Mouse (Mus musculus) hindbrain, embryonic 10.5 days (tissue): ENCODE measurements at regions not wholly inside any gene's neighbourhood (a gene's known extent, or its start where the extent isn't known, plus 50 kb on each side); places are given as distances from the start of the nearest gene placed in this dataset.
"Not testable (repeated sequence)": the region's sequence is repeated elsewhere in the genome, so short reads cannot be mapped to it uniquely, and the experiment has no call there.

ENCODE experiments used
- DNase-seq: peaks from one replicate; pipeline ENCODE4 v3.0.0-alpha.2; 2017; ENCODE audit warnings: low spot score
- H3K27ac ChIP-seq: fragments of 300-500 bp; sonication (generic); 2 replicates; pipeline ENCODE4 v1.5.1; 2016; ENCODE audit warnings: mild to moderate bottlenecking, moderate library complexity
- H3K27me3 ChIP-seq: fragments of 300-500 bp; sonication (generic); 2 replicates; pipeline ENCODE4 v1.6.1; 2016; ENCODE audit warnings: mild to moderate bottlenecking; ENCODE audit not compliant: poor library complexity, insufficient read depth, severe bottlenecking
- H3K36me3 ChIP-seq: fragments of 300-500 bp; sonication (generic); 2 replicates; pipeline ENCODE4 v1.6.1; 2016; ENCODE audit warnings: mild to moderate bottlenecking, moderate library complexity
- H3K4me1 ChIP-seq: fragments of 300-500 bp; sonication (generic); replicated peaks from 2 replicates; pipeline ENCODE4 v1.6.1; 2016; ENCODE audit warnings: mild to moderate bottlenecking
- H3K4me3 ChIP-seq: fragments of 300-500 bp; sonication (generic); 2 replicates; pipeline ENCODE4 v1.5.1; 2016; ENCODE audit warnings: mild to moderate bottlenecking, moderate library complexity
- H3K9me3 ChIP-seq: fragments of 300-500 bp; sonication (generic); 2 replicates; pipeline ENCODE4 v1.6.1; 2016; ENCODE audit warnings: mild to moderate bottlenecking, moderate library complexity
- WGBS: fragments of 180-500 bp; shearing (Covaris S2); methylation state at CpG from one replicate; pipeline ENCODE4 v1.1.7; 2016; 5-methylcytosine and 5-hydroxymethylcytosine counted together

GRCm38 (mm10) chr5:25639187-25639586, 66.4 kb downstream of the Xrcc2 start:
- peaks cover 1% of the 10 kb centered on the region; the same call in 1 of the 2 replicates for H3K9me3 ChIP-seq
- no peaks in the 10 kb centered on the region for H3K27me3 ChIP-seq
- DNase-seq: no peak
- 90% methylated on average over 5 of the region's 5 CpGs for WGBS
- no peaks in the 10 kb centered on the region for H3K36me3 ChIP-seq
- no peak overlapping the region for H3K4me3 ChIP-seq
- no peaks in the 10 kb centered on the region for H3K4me1 ChIP-seq
- no peak overlapping the region for H3K27ac ChIP-seq

DNA sequence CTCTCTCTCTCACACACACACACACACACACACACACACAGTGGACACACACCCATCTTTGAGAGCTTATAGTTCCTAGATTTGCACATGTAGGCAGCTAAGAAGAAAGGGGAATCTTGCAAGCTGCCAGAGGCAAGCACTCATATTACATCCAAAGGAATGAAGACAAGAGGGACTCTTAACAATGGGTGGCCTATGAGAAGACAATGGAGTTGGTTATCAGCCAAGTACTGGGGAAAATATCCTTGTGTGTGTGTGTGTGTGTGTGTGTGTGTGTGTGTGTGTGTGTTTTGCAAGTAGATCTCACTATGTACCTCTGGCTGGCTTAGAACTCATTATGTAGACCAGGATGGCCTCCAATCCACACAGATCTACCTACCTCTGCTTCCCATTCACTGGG, 67.5 kb downstream of the Xrcc2 start:
- Histone ChIP-seq H3K4me1 (0 out of 2 replicates have a peak, but pooled peaks cover 4% of the 10 kb centered on the region), H3K36me3 (no peaks in the 10 kb centered on the region), H3K4me3 (no peak overlapping the region), H3K27me3 (no peaks in the 10 kb centered on the region), H3K27ac (no peak overlapping the region), H3K9me3 (peaks cover 5% of the 10 kb centered on the region; the same call in 1 of the 2 replicates)
- DNase-seq: no peak

GRCm38 (mm10) chr5:25632861-25633535, 72.6 kb downstream of the Xrcc2 start:
- WGBS: 42% methylated on average over 5 of the region's 5 CpGs
- Histone ChIP-seq H3K27me3 (no peaks in the 10 kb centered on the region), H3K4me1 (0 out of 2 replicates have a peak, but pooled peaks cover 4% of the 10 kb centered on the region), H3K36me3 (no peaks in the 10 kb centered on the region), H3K9me3 (peaks cover 9% of the 10 kb centered on the region), H3K27ac (no peak overlapping the region), H3K4me3 (no peak overlapping the region)
- no peak for DNase-seq

- Histone ChIP-seq H3K27me3 (no peaks in the 10 kb centered on the region), H3K27ac (no peak overlapping the region), H3K36me3 (no peaks in the 10 kb centered on the region), H3K4me3 (no peak overlapping the region), H3K9me3 (peaks cover 9% of the 10 kb centered on the region), H3K4me1 (0 out of 2 replicates have a peak, but pooled peaks cover 8% of the 10 kb centered on the region)
- DNase-seq: no peak
- WGBS: 87% methylated on average over 4 of the region's 4 CpGs
These were observed 75.9 kb downstream of the Xrcc2 start for GRCm38 (mm10) chr5:25629731-25630130.

- Histone ChIP-seq H3K4me3 (no peak overlapping the region), H3K9me3 (peaks cover 4% of the 10 kb centered on the region; the same call in 1 of the 2 replicates), H3K27me3 (no peaks in the 10 kb centered on the region), H3K27ac (no peak overlapping the region), H3K4me1 (peaks cover 11% of the 10 kb centered on the region; the same call in 1 of the 2 replicates), H3K36me3 (no peaks in the 10 kb centered on the region)
- DNase-seq: no peak
- WGBS: 88% methylated on average over 5 of the region's 5 CpGs
These were observed 77.1 kb downstream of the Xrcc2 start for GRCm38 (mm10) chr5:25628504-25628903.

DNA sequence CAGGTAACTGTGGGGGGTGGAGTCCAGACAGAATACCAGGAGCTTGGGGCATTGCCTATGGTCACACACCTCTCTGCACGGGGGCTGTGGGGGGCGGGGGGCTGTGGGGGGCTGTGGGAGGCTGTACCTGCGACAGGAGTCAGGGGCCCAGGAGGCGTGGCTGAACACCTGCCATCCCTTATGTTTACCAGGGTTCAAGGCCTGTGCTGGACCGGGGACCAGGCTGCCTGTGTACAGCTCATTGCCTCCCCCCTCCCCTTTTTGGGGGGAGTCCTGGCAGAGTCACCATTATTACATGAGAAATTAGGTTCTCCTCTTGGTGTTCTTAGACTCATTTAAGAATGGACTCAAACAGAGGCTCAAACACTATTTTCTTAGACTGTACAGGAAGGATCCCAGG, 78.5 kb downstream of the Xrcc2 start:
- no peaks in the 10 kb centered on the region for H3K27me3 ChIP-seq
- no peak for DNase-seq
- WGBS: 74% methylated on average over 5 of the region's 5 CpGs
- H3K4me3 ChIP-seq: no peak overlapping the region
- H3K4me1 ChIP-seq: peaks cover 10% of the 10 kb centered on the region; the same call in 1 of the 2 replicates
- no peak overlapping the region for H3K27ac ChIP-seq
- H3K9me3 ChIP-seq: peaks cover 4% of the 10 kb centered on the region; the same call in 1 of the 2 replicates
- H3K36me3 ChIP-seq: no peaks in the 10 kb centered on the region

DNA sequence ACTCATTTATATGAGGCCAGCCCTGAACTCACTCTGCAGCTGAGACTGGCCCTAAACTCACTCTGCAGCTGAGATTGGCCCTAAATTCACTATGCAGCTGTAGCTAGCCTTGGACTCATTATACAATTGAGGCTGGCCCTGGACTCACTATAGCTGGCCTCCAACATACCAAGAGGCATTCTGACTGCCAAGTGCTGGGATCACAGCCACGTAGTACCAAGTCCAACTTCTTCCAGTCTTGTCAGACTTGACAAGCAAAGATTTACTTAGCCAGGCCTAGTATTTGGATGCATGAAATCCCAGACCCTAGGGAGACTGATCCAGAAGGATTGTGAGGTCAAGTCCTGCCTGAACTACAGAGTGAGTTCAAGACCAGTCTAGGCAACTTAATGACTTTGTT, 81.6 kb downstream of the Xrcc2 start:
- Histone ChIP-seq H3K4me3 (no peak overlapping the region), H3K4me1 (peaks cover 10% of the 10 kb centered on the region; the same call in 1 of the 2 replicates), H3K9me3 (no peaks in the 10 kb centered on the region), H3K36me3 (no peaks in the 10 kb centered on the region), H3K27ac (no peak overlapping the region), H3K27me3 (no peaks in the 10 kb centered on the region)
- 73% methylated on average over 1 of the region's 1 CpGs for WGBS
- no peak for DNase-seq

DNA sequence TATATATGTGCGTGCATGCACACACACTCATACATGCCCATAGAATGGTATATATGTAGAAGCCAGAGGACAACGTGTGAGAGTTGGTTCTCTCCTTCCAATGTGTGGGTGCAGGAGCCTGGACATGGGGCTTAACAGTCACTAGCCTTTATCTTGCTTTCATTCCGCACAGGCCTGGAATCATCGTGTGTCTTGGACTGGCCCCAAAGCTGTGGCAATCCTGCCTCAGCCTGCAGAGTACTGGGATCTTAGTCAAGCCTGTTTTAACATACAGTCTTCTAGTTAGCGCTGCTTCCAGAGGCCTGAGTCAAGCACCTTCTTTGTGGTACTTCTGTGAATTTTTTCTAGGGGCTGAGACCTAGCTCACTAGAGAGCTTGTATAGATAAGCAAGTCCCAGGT, 85.8 kb downstream of the Xrcc2 start:
- DNase-seq: no peak
- Histone ChIP-seq H3K4me3 (no peak overlapping the region), H3K9me3 (no peaks in the 10 kb centered on the region), H3K27me3 (no peaks in the 10 kb centered on the region), H3K4me1 (peaks cover 7% of the 10 kb centered on the region; the same call in 1 of the 2 replicates), H3K36me3 (no peaks in the 10 kb centered on the region), H3K27ac (no peak overlapping the region)
- 90% methylated on average over 5 of the region's 5 CpGs for WGBS

- not testable (repeated sequence) for H3K27me3 ChIP-seq, H3K27ac ChIP-seq, H3K4me3 ChIP-seq, DNase-seq, H3K9me3 ChIP-seq, H3K36me3 ChIP-seq, H3K4me1 ChIP-seq
- 82% methylated on average over 2 of the region's 2 CpGs for WGBS
These were observed 86.3 kb downstream of the Xrcc2 start for GRCm38 (mm10) chr5:25619337-25619736.

- Histone ChIP-seq H3K36me3 (no peaks in the 10 kb centered on the region), H3K4me3 (no peak overlapping the region), H3K27ac (no peak overlapping the region), H3K27me3 (no peaks in the 10 kb centered on the region), H3K4me1 (peaks cover 6% of the 10 kb centered on the region; the same call in 1 of the 2 replicates), H3K9me3 (no peaks in the 10 kb centered on the region)
- no peak for DNase-seq
- 83% methylated on average over 4 of the region's 4 CpGs for WGBS
These were observed 91.0 kb downstream of the Xrcc2 start for GRCm38 (mm10) chr5:25614659-25615061.

- H3K4me1 ChIP-seq: peaks cover 6% of the 10 kb centered on the region; the same call in 1 of the 2 replicates
- H3K4me3 ChIP-seq: no peak overlapping the region
- WGBS: 86% methylated on average over 8 of the region's 8 CpGs
- no peaks in the 10 kb centered on the region for H3K9me3 ChIP-seq
- no peaks in the 10 kb centered on the region for H3K27me3 ChIP-seq
- H3K27ac ChIP-seq: no peak overlapping the region
- no peaks in the 10 kb centered on the region for H3K36me3 ChIP-seq
- DNase-seq: no peak
These were observed 91.6 kb downstream of the Xrcc2 start for GRCm38 (mm10) chr5:25613844-25614658.

GRCm38 (mm10) chr5:25612036-25612705, 93.5 kb downstream of the Xrcc2 start:
- no peak for DNase-seq
- Histone ChIP-seq H3K36me3 (no peaks in the 10 kb centered on the region), H3K9me3 (no peaks in the 10 kb centered on the region), H3K27me3 (no peaks in the 10 kb centered on the region), H3K4me3 (no peak overlapping the region), H3K27ac (no peak overlapping the region), H3K4me1 (peaks cover 6% of the 10 kb centered on the region; the same call in 1 of the 2 replicates)
- 85% methylated on average over 9 of the region's 9 CpGs for WGBS
